Mouse (Mus musculus) lung, adult 2 months (tissue): ENCODE measurements around the gene Fkbp5.

Experiments
- CTCF ChIP-seq: fragments of 200-500 bp; IDR thresholded peaks from 2 replicates; pipeline ENCODE4 v1.5.1; 2011; ENCODE audit warnings: mild to moderate bottlenecking, low read length, control low read depth; ENCODE audit not compliant: insufficient read depth
- POLR2A ChIP-seq: fragments of 200-500 bp; IDR thresholded peaks from 2 replicates; pipeline ENCODE4 v1.6.1; 2011; ENCODE audit warnings: low read depth, mild to moderate bottlenecking, control low read depth, low read length, borderline replicate concordance; ENCODE audit errors: extremely low read depth

GRCm38 (mm10) chr17:28467749-28468148, 49.6 kb downstream of the Fkbp5 start:
- no peak for TF ChIP-seq CTCF
- no peak for TF ChIP-seq POLR2A
